Mouse (Mus musculus): ENCODE measurements around the gene Runx1.

The Runx1 gene

GRCm38 (mm10) chr16:92826683-92827082 is 734 bp upstream of the Runx1 start:
- DNase-seq (ENCODE audit: low spot score): no peak

DNA sequence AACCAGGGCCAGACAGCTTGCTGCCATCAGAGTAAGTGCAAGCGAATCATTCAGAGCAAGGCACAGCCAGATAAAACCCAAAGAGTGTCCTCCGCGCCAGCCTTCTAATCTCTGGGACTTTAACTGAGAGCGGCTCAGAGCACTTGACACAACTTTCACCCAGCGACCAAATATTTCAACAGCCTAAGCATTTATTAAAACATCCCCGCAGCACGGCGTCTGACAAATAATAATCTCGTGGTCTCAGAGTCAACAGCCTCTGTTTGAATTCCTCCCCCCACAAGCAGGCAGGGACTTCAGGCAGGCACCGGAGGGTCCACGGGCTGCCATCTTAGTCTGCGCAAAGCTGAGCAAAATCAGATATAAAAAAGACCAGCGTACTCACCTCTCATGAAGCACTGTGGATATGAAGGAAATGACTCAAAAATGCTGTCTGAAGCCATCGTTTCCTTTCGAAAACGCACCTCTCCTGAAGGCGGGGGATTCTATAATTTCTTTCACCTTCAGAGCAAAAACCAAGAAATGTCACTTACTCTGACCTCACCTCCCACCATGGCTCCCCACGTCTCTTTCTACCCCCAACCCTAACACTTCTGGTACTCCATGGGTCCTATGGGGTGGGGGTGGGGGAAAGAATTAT is 625 bp downstream of the Runx1 start:
- peak; percentile 61 for DNase-seq (ENCODE audit: low spot score)

DNA sequence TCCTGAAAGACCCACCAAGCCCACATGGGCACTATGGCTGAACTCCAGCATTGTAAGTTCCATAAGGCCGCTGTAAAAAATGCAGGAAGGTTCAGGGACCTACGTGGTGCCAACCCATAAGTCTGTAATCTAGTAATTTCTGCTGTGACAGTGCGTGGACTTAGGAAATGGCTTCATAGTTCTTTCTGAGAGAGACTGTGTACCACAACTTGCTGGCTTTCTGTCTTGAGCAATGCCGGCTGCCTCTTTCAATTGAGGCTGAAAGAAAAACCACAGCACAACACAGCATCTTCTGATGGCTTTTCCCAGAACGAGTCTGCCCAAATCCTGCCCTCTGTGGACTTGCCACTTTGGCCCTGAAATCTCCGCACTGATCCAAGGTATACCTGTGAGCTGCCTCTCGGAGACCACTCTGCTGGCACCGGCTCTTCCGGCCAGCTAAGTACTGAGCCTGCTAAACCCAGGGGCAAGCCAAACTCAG is 1.2 kb downstream of the Runx1 start:
- no peak for DNase-seq (ENCODE audit: low spot score)

DNA sequence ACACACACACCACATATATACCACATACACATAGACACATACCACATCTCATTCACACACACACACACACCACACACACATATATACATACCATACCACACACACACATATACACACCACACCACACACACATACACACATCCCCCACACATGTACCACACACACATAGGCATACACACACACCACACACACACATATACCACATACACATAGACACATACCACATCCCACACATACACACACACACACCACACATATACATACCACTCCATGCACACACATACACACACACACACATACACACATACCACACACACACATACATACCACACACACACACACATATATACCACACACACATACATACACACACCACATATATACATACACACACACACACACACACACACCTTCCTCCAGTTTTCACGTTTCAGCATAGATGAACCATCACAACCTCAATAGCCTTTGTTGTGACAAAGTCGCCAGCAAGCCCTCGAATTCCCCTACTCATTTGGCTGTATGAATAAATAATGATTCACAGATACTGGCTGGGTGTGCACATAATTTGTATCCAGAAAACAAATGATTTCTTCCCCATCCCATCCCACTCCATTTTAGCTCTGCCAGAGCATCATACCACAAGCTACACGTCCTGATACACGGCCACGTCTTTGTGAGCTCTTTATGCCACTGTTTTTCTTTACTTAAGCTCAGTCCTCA is 1.8 kb downstream of the Runx1 start:
- no peak for DNase-seq (ENCODE audit: low spot score)

DNA sequence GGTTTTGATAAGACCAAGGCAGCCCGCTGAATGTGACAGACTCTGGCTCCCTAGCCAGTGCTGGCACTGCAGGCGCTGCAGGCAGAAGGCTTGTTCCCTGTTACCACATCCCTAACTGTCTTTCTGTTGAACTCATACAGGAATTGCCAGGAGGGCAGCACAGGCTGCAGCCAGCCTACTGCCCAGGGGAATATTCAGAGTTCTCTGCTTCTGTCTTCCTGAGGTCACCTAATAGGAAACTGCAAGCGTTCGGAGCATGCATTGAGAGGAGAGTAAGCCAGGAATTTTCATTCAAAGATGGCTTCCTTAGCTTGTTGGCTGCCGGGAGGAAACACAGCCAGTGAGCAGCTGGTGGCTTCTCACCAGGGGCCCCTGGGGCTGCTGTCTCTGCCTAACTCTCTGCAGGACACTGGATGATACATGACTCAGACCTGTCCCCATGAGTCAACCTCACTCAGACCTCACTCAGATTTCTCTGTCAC is 2.5 kb downstream of the Runx1 start:
- no peak for DNase-seq (ENCODE audit: low spot score)

DNA sequence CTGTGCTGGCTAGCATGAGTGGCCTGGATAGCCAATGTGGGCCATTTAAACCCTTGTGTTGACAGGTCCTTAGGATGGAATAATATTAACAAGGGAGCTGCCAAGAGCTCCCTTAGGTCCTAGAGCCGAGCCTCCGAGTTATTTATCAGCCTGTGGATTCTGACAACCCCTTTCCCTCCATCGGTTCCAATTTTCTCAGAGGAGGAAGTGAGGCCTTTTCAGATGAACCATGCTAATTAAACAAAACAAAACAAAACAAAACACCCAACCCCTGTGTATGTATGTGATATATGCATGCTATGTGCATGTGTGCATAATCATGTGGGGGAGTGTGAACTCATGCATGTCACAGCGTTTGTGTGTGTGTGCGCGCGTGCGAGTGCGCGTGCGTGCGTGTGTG is 3.3 kb downstream of the Runx1 start:
- DNase-seq (ENCODE audit: low spot score): no peak

DNA sequence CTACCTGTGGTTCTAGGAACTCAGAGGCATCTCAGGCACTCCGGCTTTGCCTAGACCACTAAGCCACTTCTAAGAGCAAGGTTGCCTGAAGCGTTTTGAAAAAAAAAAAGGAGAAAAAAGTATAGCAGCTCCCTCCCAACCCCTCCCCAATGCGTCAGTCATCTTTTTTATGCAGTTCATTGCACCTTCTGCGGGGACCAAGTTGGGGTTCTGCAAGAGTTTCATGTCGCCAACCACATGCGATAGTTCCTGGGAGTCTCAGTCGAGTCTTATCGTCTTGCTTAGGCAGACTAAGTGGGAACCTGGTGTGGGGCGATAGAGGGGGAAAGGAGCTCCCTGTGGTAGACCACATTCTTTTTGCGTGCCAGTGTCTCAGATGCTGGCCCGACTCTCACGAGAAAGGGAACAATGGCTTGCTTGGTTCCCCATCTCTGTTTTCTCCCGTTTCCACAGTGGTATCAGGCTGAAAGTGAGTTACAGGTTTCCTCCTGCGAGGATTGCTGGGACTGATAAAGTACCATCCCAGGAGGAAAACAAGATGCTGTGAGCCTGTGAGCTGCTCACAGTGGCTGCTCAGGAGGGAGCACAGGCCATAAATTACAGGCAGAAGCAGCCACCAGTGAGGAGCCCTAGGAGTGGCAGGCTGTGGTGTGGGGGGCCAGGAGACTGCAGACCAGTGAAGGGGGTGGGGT is 3.9 kb downstream of the Runx1 start:
- DNase-seq (ENCODE audit: low spot score): no peak

DNA sequence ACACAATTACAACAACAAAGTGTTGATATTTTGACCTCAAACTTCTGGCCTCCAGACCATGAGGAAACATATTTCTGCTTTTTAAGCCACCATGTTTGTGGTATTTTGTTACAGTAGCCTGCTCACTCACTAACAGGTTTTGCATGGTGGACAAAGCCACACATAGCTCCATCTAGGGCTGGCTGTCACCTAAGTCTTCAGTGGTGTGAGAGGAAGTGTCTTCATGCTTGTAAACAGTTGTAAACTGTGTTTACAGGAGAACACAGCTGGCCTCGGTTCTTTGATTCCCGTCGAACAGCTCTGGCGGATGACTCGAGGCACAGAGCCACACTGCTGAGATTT is 4.4 kb downstream of the Runx1 start:
- peak; percentile 88 for DNase-seq (ENCODE audit: low spot score)

DNA sequence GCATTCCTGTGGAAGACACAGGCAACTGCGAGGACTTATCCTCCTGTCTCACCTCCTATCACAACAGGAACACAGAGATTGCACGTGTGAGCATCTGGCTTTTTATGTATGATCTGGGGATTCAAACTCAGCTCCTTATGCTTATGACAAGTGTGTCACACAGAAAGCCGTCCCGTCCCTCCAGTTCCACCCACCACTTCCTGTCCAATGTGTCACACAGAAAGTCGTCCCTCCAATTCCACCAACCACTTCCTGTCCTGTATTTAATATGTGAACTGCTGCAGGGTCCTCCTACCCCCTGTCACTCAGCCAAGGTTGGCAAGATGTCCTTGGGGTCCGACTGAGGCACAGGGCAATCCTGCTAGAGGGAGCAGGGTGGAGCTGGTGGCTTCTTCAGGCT is 5.5 kb downstream of the Runx1 start:
- DNase-seq (ENCODE audit: low spot score): no peak

- DNase-seq (ENCODE audit: low spot score): peak; percentile 83
These were observed 7.3 kb downstream of the Runx1 start for GRCm38 (mm10) chr16:92818480-92819269.

DNA sequence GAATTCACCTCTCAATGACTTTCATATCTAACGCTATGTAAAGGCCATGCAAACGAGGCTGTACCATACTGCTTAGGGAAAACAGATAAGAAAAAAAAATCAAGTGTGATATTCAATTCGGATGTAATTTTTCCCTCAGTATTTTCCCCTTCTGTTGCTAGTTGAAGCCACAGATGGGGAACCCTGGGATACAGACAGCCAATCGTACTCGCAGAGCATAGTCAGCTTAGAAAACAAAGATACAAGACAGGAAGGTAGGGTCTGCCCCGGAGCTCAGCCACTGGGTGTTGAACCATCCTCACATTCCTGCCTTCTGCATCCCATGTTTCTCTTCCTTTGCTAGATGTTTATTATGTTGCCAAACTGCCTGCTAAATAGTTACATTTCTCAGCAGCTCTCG is 9.9 kb downstream of the Runx1 start:
- no peak for DNase-seq (ENCODE audit: low spot score)

DNA sequence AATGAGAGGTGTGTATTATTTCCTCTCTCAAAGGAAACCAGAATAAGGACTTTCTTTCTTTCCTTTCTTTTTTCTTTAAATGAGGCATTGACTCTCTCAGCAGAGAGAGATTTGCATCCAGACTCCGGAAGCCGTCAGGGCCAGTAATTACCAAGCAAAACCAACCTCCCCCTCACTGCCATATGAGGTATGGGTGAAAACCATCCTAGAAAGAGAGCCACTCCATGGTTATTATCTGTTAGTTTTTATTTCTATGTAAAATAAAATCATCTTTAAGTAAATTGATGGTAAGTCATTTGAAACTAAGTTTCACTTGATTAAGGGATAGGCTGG is 10.8 kb downstream of the Runx1 start:
- no peak for DNase-seq (ENCODE audit: low spot score)

GRCm38 (mm10) chr16:92814366-92815194 is 11.4 kb downstream of the Runx1 start:
- peak; percentile 35 for DNase-seq (ENCODE audit: low spot score)

GRCm38 (mm10) chr16:92812405-92812804 is 13.5 kb downstream of the Runx1 start:
- DNase-seq (ENCODE audit: low spot score): no peak

GRCm38 (mm10) chr16:92810568-92811240 is 15.2 kb downstream of the Runx1 start:
- DNase-seq (ENCODE audit: low spot score): peak; percentile 45

- no peak for DNase-seq (ENCODE audit: low spot score)
These were observed 18.2 kb downstream of the Runx1 start for GRCm38 (mm10) chr16:92807772-92808171.

DNA sequence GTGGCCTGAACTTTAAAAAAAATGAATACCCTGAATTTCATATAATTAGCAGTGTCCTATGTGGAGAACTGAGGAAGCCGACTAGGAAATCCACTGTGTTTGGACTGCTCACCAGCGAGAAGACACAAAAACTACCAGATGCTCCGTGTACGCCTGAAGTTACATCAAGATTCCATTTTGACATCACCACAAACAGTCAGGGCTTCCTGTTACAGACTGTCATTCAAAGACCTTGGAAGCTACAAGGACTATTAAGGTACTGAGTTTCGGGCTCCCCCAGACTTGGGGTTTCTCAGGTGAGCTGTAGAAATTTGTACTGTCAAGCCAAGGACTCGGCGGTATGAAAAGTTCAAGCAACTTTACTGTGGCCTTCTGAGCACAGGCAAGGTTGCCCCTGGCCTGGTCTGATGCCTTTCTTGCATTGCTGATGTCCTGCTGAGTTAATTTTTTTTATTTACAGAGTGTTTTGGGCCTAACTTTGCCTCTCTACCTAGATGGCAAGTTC is 22.8 kb downstream of the Runx1 start:
- peak; percentile 52 for DNase-seq (ENCODE audit: low spot score)

DNA sequence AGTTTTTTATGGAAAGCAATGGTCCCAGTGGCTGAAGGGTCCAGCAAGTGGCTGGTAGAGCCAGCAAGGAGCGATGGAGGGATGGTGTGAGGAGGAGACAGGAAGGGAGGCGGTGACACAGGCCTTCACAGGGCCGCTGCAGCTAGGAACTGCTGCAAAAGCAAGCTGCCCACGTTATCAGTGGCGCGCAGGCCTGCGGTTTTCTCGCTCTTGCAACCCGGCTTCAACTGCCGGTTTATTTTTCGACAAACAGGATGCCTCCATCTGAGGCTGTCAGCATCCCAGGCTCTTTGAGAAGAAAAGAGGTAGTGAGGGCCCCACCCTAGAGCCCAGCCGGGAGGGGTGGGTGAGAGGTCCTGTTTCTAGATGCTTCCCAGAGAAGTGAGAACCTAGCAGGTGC is 24.4 kb downstream of the Runx1 start:
- peak; percentile 92 for DNase-seq (ENCODE audit: low spot score)

DNA sequence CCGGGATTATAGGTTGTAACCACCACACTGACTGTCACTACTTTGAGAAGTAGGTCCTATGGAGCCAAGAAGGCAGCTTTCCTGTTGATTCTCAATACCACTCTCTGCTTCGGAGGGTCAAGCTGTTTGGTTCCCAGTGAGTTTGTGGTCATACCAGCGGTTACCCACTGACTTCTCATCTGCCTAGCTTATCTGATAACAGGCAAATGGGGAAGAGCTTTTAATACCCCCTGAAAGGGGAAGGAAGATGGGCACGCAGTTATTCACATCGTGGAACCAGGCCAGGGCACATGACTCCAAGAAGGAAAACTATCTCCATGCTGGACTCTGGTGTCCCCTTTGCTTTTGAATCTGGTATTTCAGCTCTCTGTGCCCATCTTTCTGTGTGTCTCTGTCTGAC is 25.1 kb downstream of the Runx1 start:
- no peak for DNase-seq (ENCODE audit: low spot score)

GRCm38 (mm10) chr16:92799940-92800339 is 26.0 kb downstream of the Runx1 start:
- DNase-seq (ENCODE audit: low spot score): peak; percentile 44

DNA sequence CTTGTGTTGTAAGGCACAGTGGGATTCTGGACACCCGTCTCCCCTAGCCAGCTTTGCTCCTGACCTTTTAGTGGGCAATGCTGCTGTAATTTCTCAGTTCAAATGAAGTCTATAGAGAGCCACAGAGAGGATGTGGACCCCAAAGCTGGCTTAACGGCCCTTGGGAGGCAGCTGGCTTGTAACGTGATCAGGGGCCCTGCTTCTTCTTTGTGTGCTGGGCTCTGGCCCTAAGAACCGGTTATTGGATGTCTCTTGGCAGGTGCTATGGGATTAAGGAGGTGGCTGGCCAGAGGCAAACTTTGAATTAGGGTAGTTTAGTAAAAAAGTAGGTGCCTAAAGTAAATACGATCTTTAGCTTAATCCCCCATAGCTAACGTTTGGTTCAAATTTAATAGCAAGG is 31.8 kb downstream of the Runx1 start:
- DNase-seq (ENCODE audit: low spot score): no peak
